Mouse (Mus musculus) heart, adult 2 months (tissue): ENCODE results near the gene Syt3. TPM values are rescaled to one million over a fixed set of nuclear protein-coding genes. Genes with fewer than 3 reads are reported as not detected.

Source experiments
- DNase-seq, 2 experiments: peaks; one replicate each; pipeline ENCODE4 v3.0.0; 2021
- H3K27ac ChIP-seq: fragments of 200-600 bp; 2 replicates; pipeline ENCODE4 v1.8.1; 2022
- H3K27me3 ChIP-seq: fragments of 200-500 bp; 2 replicates; pipeline ENCODE4 v1.6.1; 2012; ENCODE audit warnings: mild to moderate bottlenecking, low read length, inconsistent platforms, mixed read lengths; ENCODE audit not compliant: control insufficient read depth, insufficient read depth
- H3K36me3 ChIP-seq: fragments of 200-500 bp; 2 replicates; pipeline ENCODE4 v1.6.1; 2012; ENCODE audit warnings: low read length, inconsistent platforms; ENCODE audit not compliant: control insufficient read depth, insufficient read depth
- H3K4me1 ChIP-seq: fragments of 200-500 bp; 2 replicates; pipeline ENCODE4 v1.6.1; 2011; ENCODE audit warnings: low read length; ENCODE audit not compliant: control insufficient read depth, insufficient read depth
- H3K4me3 ChIP-seq: fragments of 200-600 bp; 2 replicates; pipeline ENCODE4 v1.8.1; 2022
- H3K79me2 ChIP-seq: fragments of 200-500 bp; replicated peaks from 2 replicates; pipeline ENCODE4 v1.6.1; 2012; ENCODE audit warnings: mild to moderate bottlenecking, inconsistent platforms, low read length, moderate library complexity, mixed read lengths; ENCODE audit not compliant: control insufficient read depth, insufficient read depth
- H3K9ac ChIP-seq: fragments of 200-500 bp; 2 replicates; pipeline ENCODE4 v1.6.1; 2012; ENCODE audit warnings: low read depth, mild to moderate bottlenecking, control low read depth, inconsistent platforms, low read length, mixed read lengths
- CTCF ChIP-seq: fragments of 200-600 bp; IDR thresholded peaks from 2 replicates; pipeline ENCODE4 v1.8.1; 2022; ENCODE audit warnings: antibody characterized with exemption, mild to moderate bottlenecking, moderate library complexity
- EP300 ChIP-seq: fragments of 200-500 bp; IDR thresholded peaks from 2 replicates; pipeline ENCODE4 v1.6.1; 2011; ENCODE audit warnings: low read depth, low read length, control low read depth; ENCODE audit not compliant: insufficient read depth
- POLR2A ChIP-seq: fragments of 200-500 bp; IDR thresholded peaks from 2 replicates; pipeline ENCODE4 v1.6.1; 2011; ENCODE audit warnings: mild to moderate bottlenecking, low read depth, low read length, control low read depth; ENCODE audit not compliant: insufficient read depth
- WGBS: fragments of 180-500 bp; shearing (Covaris S2); methylation state at CpG from one replicate; pipeline ENCODE4 v1.1.7; 2018; 5-methylcytosine and 5-hydroxymethylcytosine counted together
- intact Hi-C: fragments of 180-260 bp; cut with DNase I; formaldehyde crosslinking; loops from one replicate; pipeline ENCODE4 v1.15.1; 2025
- polyA plus RNA-seq: library from polyadenylated mRNA; depleted of rRNA; stranded (reverse); fragments of >200 nt; gene quantifications from 2 replicates; pipeline ENCODE4 v1.2.3, GENCODE M21; 2012
- total RNA-seq, 2 experiments: library from RNA; stranded (reverse); gene quantifications; 2 replicates each; pipeline ENCODE4 v1.2.3; 2021

Gene Syt3
- total and polyA plus RNA-seq, 3 experiments, result 1.4 to 3.2 (median 2.5) TPM

GRCm38 (mm10) chr7:44356590-44357481 lies 27.1 kb upstream of the Syt3 start:
- Histone ChIP-seq H3K27ac (no peak overlapping the region), H3K27me3 (peaks cover 27% of the 10 kb centered on the region), H3K9ac (no peak overlapping the region)

GRCm38 (mm10) chr7:44357531-44357930 lies 26.4 kb upstream of the Syt3 start:
- intact Hi-C loops, result loop anchor here (5.0 kb wide), 1 partner anchor 50 kb away; the partner anchor contains the start of gene Clec11a
- Histone ChIP-seq H3K27ac (no peak overlapping the region), H3K79me2 (no peaks in the 10 kb centered on the region), H3K9ac (no peak overlapping the region), H3K36me3 (no peaks in the 10 kb centered on the region), H3K4me3 (no peak overlapping the region), H3K27me3 (peaks cover 20% of the 10 kb centered on the region), H3K4me1 (no peaks in the 10 kb centered on the region)
- no peak for TF ChIP-seq POLR2A
- TF ChIP-seq EP300, result no peak
- TF ChIP-seq CTCF, result no peak
- 29% methylated on average over 10 of the region's 10 CpGs for WGBS
- DNase-seq, result no peak

More at GRCm38 (mm10) chr7:44356590-44357481, 27.1 kb upstream of the Syt3 start:
- TF ChIP-seq EP300, result no peak
- no peak for TF ChIP-seq CTCF
- TF ChIP-seq POLR2A, result no peak
- Histone ChIP-seq H3K36me3 (no peaks in the 10 kb centered on the region), H3K79me2 (no peaks in the 10 kb centered on the region), H3K4me3 (no peak overlapping the region), H3K4me1 (no peaks in the 10 kb centered on the region)
- 7% methylated on average over 35 of the region's 35 CpGs for WGBS
- DNase-seq, result no peak
- intact Hi-C loops, result loop anchor here (5.0 kb wide), 1 partner anchor 50 kb away; the partner anchor contains the start of gene Clec11a

- no peak overlapping the region for H3K27ac ChIP-seq
- intact Hi-C loops, result loop anchor here (5.0 kb wide), 1 partner anchor 51 kb away; the partner anchor contains the start of gene Clec11a
- H3K79me2 ChIP-seq, result no peaks in the 10 kb centered on the region
- no peak for DNase-seq
- WGBS, result 24% methylated on average over 5 of the region's 5 CpGs
- no peaks in the 10 kb centered on the region for H3K36me3 ChIP-seq
- no peaks in the 10 kb centered on the region for H3K4me1 ChIP-seq
- no peak overlapping the region for H3K4me3 ChIP-seq
- no peak for TF ChIP-seq POLR2A
- TF ChIP-seq CTCF, result no peak
- no peak for TF ChIP-seq EP300
- H3K9ac ChIP-seq, result no peak overlapping the region
- peaks cover 16% of the 10 kb centered on the region for H3K27me3 ChIP-seq
These were observed 25.9 kb upstream of the Syt3 start for GRCm38 (mm10) chr7:44358012-44358411.

- Histone ChIP-seq H3K27me3 (peaks cover 9% of the 10 kb centered on the region; the same call in 1 of the 2 replicates), H3K36me3 (no peaks in the 10 kb centered on the region), H3K79me2 (no peaks in the 10 kb centered on the region), H3K4me3 (no peak overlapping the region), H3K27ac (peak overlapping the region; percentile 82), H3K4me1 (no peaks in the 10 kb centered on the region), H3K9ac (peak overlapping the region; percentile 23; the same call in 1 of the 2 replicates)
- intact Hi-C loops, result loop anchor here (5.0 kb wide), 1 partner anchor 52 kb away; the partner anchor contains the start of gene Clec11a
- 11% methylated on average over 24 of the region's 26 CpGs for WGBS
- no peak for TF ChIP-seq EP300
- no peak for TF ChIP-seq POLR2A
- TF ChIP-seq CTCF, result no peak
- DNase-seq, result no peak
These were observed 24.8 kb upstream of the Syt3 start for GRCm38 (mm10) chr7:44358886-44359654.

- Histone ChIP-seq H3K9ac (peak overlapping the region; percentile 62), H3K4me3 (peak overlapping the region; percentile 64), H3K27ac (peak overlapping the region; percentile 88), H3K79me2 (no peaks in the 10 kb centered on the region), H3K4me1 (no peaks in the 10 kb centered on the region), H3K36me3 (no peaks in the 10 kb centered on the region), H3K27me3 (peaks cover 4% of the 10 kb centered on the region; the same call in 1 of the 2 replicates)
- peak; percentile 92 to 93 for DNase-seq
- intact Hi-C loops, result loop anchor here (5.0 kb wide), 1 partner anchor 53 kb away; the partner anchor contains the start of gene Clec11a
- WGBS, result 1% methylated on average over 54 of the region's 54 CpGs
- TF ChIP-seq CTCF, result no peak
- TF ChIP-seq EP300, result no peak
- peak; percentile 82 for TF ChIP-seq POLR2A
These were observed 23.8 kb upstream of the Syt3 start for GRCm38 (mm10) chr7:44359908-44360672.
